In genomic region chr16:8619659-8620314, GRCm38 (mm10) we compare ENCODE assay signal across 17 mouse cellular contexts. TPM values are rescaled to one million over a fixed set of nuclear protein-coding genes. Genes with fewer than 3 reads are reported as not detected.
DNase-seq lines count a peak whose midpoint lies in the region; ATAC-seq and TF ChIP-seq lines count a peak whose summit lies in the region.
"Had no signal": no experiment of that assay in that cellular context is flagged by ENCODE, and none has a peak within 500 bp of the region (broad histone marks: within the 10 kb centered on the region; RNA-seq: fewer than 3 reads in every experiment).

No protein-coding gene starts in this region.

- H3K9ac ChIP-seq in intestine, embryonic 14.5 days (ENCODE audit: low read length) = no peak overlapping the region
- H3K9ac ChIP-seq in intestine, postnatal 0 days (ENCODE audit: low read depth, low read length) = no peak overlapping the region
- H3K9ac ChIP-seq in neural tube, embryonic 15.5 days (replicated peaks) = no peak overlapping the region
- H3K9ac ChIP-seq: embryonic facial prominence, embryonic 12.5 days; forebrain, embryonic 12.5 days; limb, embryonic 15.5 days had no signal

- H3K36me3 ChIP-seq in intestine, embryonic 14.5 days (ENCODE audit: control insufficient read depth, insufficient read depth, low read length) = 0 out of 2 replicates have a peak, but pooled peaks cover 3% of the 10 kb centered on the region
- peaks cover 13% of the 10 kb centered on the region for H3K36me3 ChIP-seq in intestine, postnatal 0 days (ENCODE audit: control insufficient read depth, insufficient read depth)
- peaks cover 50% of the 10 kb centered on the region for H3K36me3 ChIP-seq in neural tube, embryonic 15.5 days

- TF ChIP-seq CTCF in intestine, postnatal 0 days (IDR thresholded peaks at IDR 0.05; ENCODE audit: low read depth) = no peak

- DNase-seq in intestine, embryonic 14.5 days (ENCODE audit: low spot score) = no peak
- peak; percentile 44 for DNase-seq in neural tube, embryonic 10.5 days (ENCODE audit: extremely low spot score, low spot score)
- DNase-seq in mesoderm, embryonic 11.5 days (ENCODE audit: low read depth, low spot score) = peak; percentile 59
- no peak for DNase-seq in gastrocnemius, postnatal 10 days
- no peak for DNase-seq in kidney, postnatal 10 days
- DNase-seq: adrenal gland, adult 8-10 months; cerebellum, adult 9-10 months; lung, postnatal 4 days; thymus, postnatal 25 days had no signal

- no peak overlapping the region for H3K4me2 ChIP-seq in intestine, embryonic 14.5 days (ENCODE audit: low read length)
- no peak overlapping the region for H3K4me2 ChIP-seq in intestine, postnatal 0 days (replicated peaks; ENCODE audit: low read depth)
- no peak overlapping the region for H3K4me2 ChIP-seq in neural tube, embryonic 15.5 days
- H3K4me2 ChIP-seq: embryonic facial prominence, embryonic 12.5 days; forebrain, embryonic 12.5 days; limb, embryonic 15.5 days had no signal

- H3K4me1 ChIP-seq in intestine, embryonic 14.5 days (replicated peaks; ENCODE audit: control insufficient read depth, insufficient read depth, low read length) = peaks cover 13% of the 10 kb centered on the region
- peaks cover 4% of the 10 kb centered on the region; the same call in 1 of the 2 replicates for H3K4me1 ChIP-seq in intestine, postnatal 0 days (replicated peaks; ENCODE audit: control insufficient read depth, insufficient read depth, low read length)
- no peaks in the 10 kb centered on the region for H3K4me1 ChIP-seq in neural tube, embryonic 15.5 days
- H3K4me1 ChIP-seq: embryonic facial prominence, embryonic 12.5 days had no signal

- WGBS in intestine, embryonic 14.5 days = 20% methylated on average over 10 of the region's 10 CpGs
- 33% methylated on average over 10 of the region's 10 CpGs for WGBS in intestine, postnatal 0 days
- 15% methylated on average over 10 of the region's 10 CpGs for WGBS in neural tube, embryonic 15.5 days

- ATAC-seq in intestine, embryonic 14.5 days (replicated peaks; ENCODE audit: low FRiP score, low TSS enrichment, low read depth) = no peak
- ATAC-seq in intestine, postnatal 0 days = no peak
- ATAC-seq in neural tube, embryonic 15.5 days (ENCODE audit: low FRiP score) = no peak
- no peak for ATAC-seq in erythroblast, adult 5-6 weeks (replicated peaks; ENCODE audit: low FRiP score, poor library complexity, severe bottlenecking)
- ATAC-seq: inflammation-experienced regulatory T-cells, adult 6 months had no signal

- peak overlapping the region; percentile 16; the same call in 1 of the 2 replicates for H3K27ac ChIP-seq in intestine, embryonic 14.5 days (ENCODE audit: low read depth)
- H3K27ac ChIP-seq in intestine, postnatal 0 days (ENCODE audit: low read depth, low read length) = no peak overlapping the region
- H3K27ac ChIP-seq in neural tube, embryonic 15.5 days (replicated peaks) = no peak overlapping the region
- H3K27ac ChIP-seq: embryonic facial prominence, embryonic 12.5 days; forebrain, embryonic 12.5 days; layer of hippocampus, adult 2 months had no signal

- H3K9me3 ChIP-seq in intestine, embryonic 14.5 days (ENCODE audit: control insufficient read depth, low read length) = no peaks in the 10 kb centered on the region
- H3K9me3 ChIP-seq in intestine, postnatal 0 days (ENCODE audit: control insufficient read depth) = no peaks in the 10 kb centered on the region
- no peaks in the 10 kb centered on the region for H3K9me3 ChIP-seq in neural tube, embryonic 15.5 days (replicated peaks)
- H3K9me3 ChIP-seq: embryonic facial prominence, embryonic 12.5 days; forebrain, embryonic 12.5 days; limb, embryonic 15.5 days had no signal

- H3K4me3 ChIP-seq in intestine, embryonic 14.5 days (ENCODE audit: low read depth, low read length) = no peak overlapping the region
- H3K4me3 ChIP-seq in intestine, postnatal 0 days (ENCODE audit: low read depth, low read length) = no peak overlapping the region
- H3K4me3 ChIP-seq in neural tube, embryonic 15.5 days (replicated peaks) = no peak overlapping the region
- H3K4me3 ChIP-seq: embryonic facial prominence, embryonic 12.5 days; forebrain, embryonic 12.5 days; layer of hippocampus, adult 2 months; limb, embryonic 15.5 days had no signal

- no peaks in the 10 kb centered on the region for H3K27me3 ChIP-seq in intestine, embryonic 14.5 days (replicated peaks; ENCODE audit: control insufficient read depth, insufficient read depth, low read length)
- H3K27me3 ChIP-seq in intestine, postnatal 0 days (replicated peaks; ENCODE audit: control insufficient read depth, insufficient read depth, low read length) = no peaks in the 10 kb centered on the region
- H3K27me3 ChIP-seq in neural tube, embryonic 15.5 days (replicated peaks) = no peaks in the 10 kb centered on the region
- H3K27me3 ChIP-seq: embryonic facial prominence, embryonic 12.5 days; forebrain, embryonic 12.5 days; limb, embryonic 15.5 days had no signal

RNA-seq across cellular contexts. Expression of gene Pmm2, which starts 17.7 kb away (rescaled TPM):
- polyA plus RNA-seq in intestine, embryonic 14.5 days (2014; fragmentation: Nextera tagmentation; extraction: Ambion mirVana) = 65.5 and 73.1 TPM in 2 replicates
- polyA plus RNA-seq in intestine, postnatal 0 days (2015; fragmentation: Nextera tagmentation; extraction: Ambion mirVana) = 116 and 120 TPM in 2 replicates
- polyA plus RNA-seq in neural tube, embryonic 15.5 days (2015; fragmentation: Nextera tagmentation; extraction: Ambion mirVana) = 38.2 and 44.6 TPM in 2 replicates
- 10 to 100 TPM; 29.1 to 30.7 TPM for total RNA-seq in gastrocnemius, postnatal 10 days (2021)
- total RNA-seq in erythroblast, adult 5-6 weeks (2015; ENCODE audit: low replicate concordance) = 27.2 and 40.7 TPM in 2 replicates
- 52.6 and 60.8 TPM in 2 replicates for total RNA-seq in erythroblast, adult 5-6 weeks (2017; ENCODE audit: low replicate concordance)

RNA-seq across cellular contexts. Expression of gene Tmem186, which starts 17.7 kb away (rescaled TPM):
- polyA plus RNA-seq in intestine, embryonic 14.5 days (2014; fragmentation: Nextera tagmentation; extraction: Ambion mirVana) = 15.6 and 16.8 TPM in 2 replicates
- polyA plus RNA-seq in intestine, postnatal 0 days (2015; fragmentation: Nextera tagmentation; extraction: Ambion mirVana) = 9.1 and 9.8 TPM in 2 replicates
- 20.0 and 22.0 TPM in 2 replicates for polyA plus RNA-seq in neural tube, embryonic 15.5 days (2015; fragmentation: Nextera tagmentation; extraction: Ambion mirVana)
- total RNA-seq in gastrocnemius, postnatal 10 days (2021) = 1 to 10 TPM; 8.6 to 9.2 TPM
- total RNA-seq in erythroblast, adult 5-6 weeks (2015; ENCODE audit: low replicate concordance) = 4.2 and 6.7 TPM in 2 replicates
- 1.8 and 5.6 TPM in 2 replicates for total RNA-seq in erythroblast, adult 5-6 weeks (2017; ENCODE audit: low replicate concordance)

RNA-seq across cellular contexts. Expression of gene Carhsp1, which starts 52.2 kb away (rescaled TPM):
- polyA plus RNA-seq in intestine, embryonic 14.5 days (2014; fragmentation: Nextera tagmentation; extraction: Ambion mirVana) = 41.5 and 43.4 TPM in 2 replicates
- 40.1 and 43.9 TPM in 2 replicates for polyA plus RNA-seq in intestine, postnatal 0 days (2015; fragmentation: Nextera tagmentation; extraction: Ambion mirVana)
- polyA plus RNA-seq in neural tube, embryonic 15.5 days (2015; fragmentation: Nextera tagmentation; extraction: Ambion mirVana) = 141 and 152 TPM in 2 replicates
- 10 to 100 TPM; 22.3 to 25.9 TPM for total RNA-seq in gastrocnemius, postnatal 10 days (2021)
- total RNA-seq in erythroblast, adult 5-6 weeks (2015; ENCODE audit: low replicate concordance) = 106 and 129 TPM in 2 replicates
- total RNA-seq in erythroblast, adult 5-6 weeks (2017; ENCODE audit: low replicate concordance) = 184 and 218 TPM in 2 replicates

Comparison
In these comparisons a context has a peak if more than half of its experiments do, and no peak if none do; other contexts are left out.
1. DNase-seq: peak in neural tube, embryonic 10.5 days (single experiment) and mesoderm, embryonic 11.5 days (single experiment); none in intestine, embryonic 14.5 days (single experiment), gastrocnemius, postnatal 10 days (single experiment) and kidney, postnatal 10 days (single experiment).